Comparison of ENCODE assay signal across 9 mouse cellular contexts in genomic region chr2:121415591-121415990, GRCm38 (mm10). TPM values are rescaled to one million over a fixed set of nuclear protein-coding genes. Genes with fewer than 3 reads are reported as not detected.
DNase-seq lines count a peak whose midpoint lies in the region; ATAC-seq lines count a peak whose summit lies in the region.
"Had no signal": no experiment of that assay in that cellular context is flagged by ENCODE, and none has a peak within 500 bp of the region (broad histone marks: within the 10 kb centered on the region; RNA-seq: fewer than 3 reads in every experiment).

No protein-coding gene starts in this region.

- no peak overlapping the region for H3K27ac ChIP-seq in forebrain, embryonic 11.5 days (ENCODE audit: low read depth, low read length)
- no peak overlapping the region for H3K27ac ChIP-seq in limb, embryonic 12.5 days
- H3K27ac ChIP-seq in neural tube, embryonic 14.5 days (ENCODE audit: low read depth, low read length): no peak overlapping the region

- H3K36me3 ChIP-seq in forebrain, embryonic 11.5 days (ENCODE audit: control insufficient read depth, insufficient read depth, low read length): peaks cover 3% of the 10 kb centered on the region; the same call in 1 of the 2 replicates
- H3K36me3 ChIP-seq in limb, embryonic 12.5 days: peaks cover 37% of the 10 kb centered on the region
- no peaks in the 10 kb centered on the region; the same call in 1 of the 2 replicates for H3K36me3 ChIP-seq in neural tube, embryonic 14.5 days (ENCODE audit: control insufficient read depth, insufficient read depth, low read length)

- peak overlapping the region; percentile 93 for H3K4me3 ChIP-seq in forebrain, embryonic 11.5 days (ENCODE audit: low read depth, low read length)
- peak overlapping the region; percentile 92 for H3K4me3 ChIP-seq in limb, embryonic 12.5 days (replicated peaks)
- H3K4me3 ChIP-seq in neural tube, embryonic 14.5 days (ENCODE audit: low read depth, low read length): peak overlapping the region; percentile 100

- peak; percentile 29 to 52 for DNase-seq in left cerebral cortex, postnatal 25 days (ENCODE audit: low spot score in 2 of 2)
- no peak for DNase-seq in left cerebral cortex, postnatal 10 days (ENCODE audit: extremely low spot score in 1 of 2, low spot score in 2 of 2)
- no peak for DNase-seq in forebrain, embryonic 11.5 days (ENCODE audit: low spot score)
- no peak for DNase-seq in spleen, adult 12 weeks (ENCODE audit: low spot score)
- DNase-seq in cerebellum, adult 8-10 months: no peak
- DNase-seq in Muller cell, postnatal 12 days (ENCODE audit: inconsistent ontology term): no peak
- DNase-seq: lung, adult 18-20 months had no signal

- H3K27me3 ChIP-seq in forebrain, embryonic 11.5 days (ENCODE audit: control insufficient read depth, insufficient read depth, low read length): no peaks in the 10 kb centered on the region
- no peaks in the 10 kb centered on the region for H3K27me3 ChIP-seq in limb, embryonic 12.5 days
- H3K27me3 ChIP-seq in neural tube, embryonic 14.5 days (ENCODE audit: control insufficient read depth, insufficient read depth, low read length): 0 out of 2 replicates have a peak, but pooled peaks cover 3% of the 10 kb centered on the region

- H3K4me2 ChIP-seq in forebrain, embryonic 11.5 days (ENCODE audit: low read depth, low read length, severe bottlenecking): peak overlapping the region; percentile 66; the same call in 1 of the 2 replicates
- peak overlapping the region; percentile 74 for H3K4me2 ChIP-seq in limb, embryonic 12.5 days
- H3K4me2 ChIP-seq in neural tube, embryonic 14.5 days (ENCODE audit: low read depth, low read length): peak overlapping the region; percentile 52

- no peak for ATAC-seq in forebrain, embryonic 11.5 days (replicated peaks; ENCODE audit: low FRiP score)
- no peak for ATAC-seq in limb, embryonic 12.5 days (ENCODE audit: insufficient number of reproducible peaks, insufficient read depth, low FRiP score, low TSS enrichment, low read depth)
- no peak for ATAC-seq in neural tube, embryonic 14.5 days (ENCODE audit: low read depth)

- H3K9me3 ChIP-seq in forebrain, embryonic 11.5 days (ENCODE audit: control insufficient read depth, low read length): no peaks in the 10 kb centered on the region
- H3K9me3 ChIP-seq in limb, embryonic 12.5 days: no peaks in the 10 kb centered on the region
- no peaks in the 10 kb centered on the region for H3K9me3 ChIP-seq in neural tube, embryonic 14.5 days (ENCODE audit: control insufficient read depth, low read length)

- H3K9ac ChIP-seq in forebrain, embryonic 11.5 days (ENCODE audit: low read length): no peak overlapping the region
- H3K9ac ChIP-seq in limb, embryonic 12.5 days (replicated peaks): peak overlapping the region; percentile 97
- no peak overlapping the region for H3K9ac ChIP-seq in neural tube, embryonic 14.5 days (replicated peaks; ENCODE audit: low read depth, low read length)

- intact Hi-C loops in left cerebral cortex, postnatal 25 days (cut with DNase I): no loop called here
- intact Hi-C loops in left cerebral cortex, postnatal 10 days (cut with DNase I): no loop called here

- 90% methylated on average over 3 of the region's 3 CpGs for WGBS in forebrain, embryonic 11.5 days
- WGBS in limb, embryonic 12.5 days: 90% methylated on average over 3 of the region's 3 CpGs
- 84% methylated on average over 3 of the region's 3 CpGs for WGBS in neural tube, embryonic 14.5 days

- 0 out of 2 replicates have a peak, but pooled peaks cover 2% of the 10 kb centered on the region for H3K4me1 ChIP-seq in forebrain, embryonic 11.5 days (replicated peaks; ENCODE audit: control insufficient read depth, insufficient read depth, low read length)
- peaks cover 24% of the 10 kb centered on the region for H3K4me1 ChIP-seq in limb, embryonic 12.5 days (replicated peaks)
- H3K4me1 ChIP-seq in neural tube, embryonic 14.5 days (ENCODE audit: control insufficient read depth, insufficient read depth, low read length): peaks cover 22% of the 10 kb centered on the region

RNA-seq across cellular contexts. Expression of gene Catsper2, which starts 2.0 kb away (rescaled TPM):
- total RNA-seq in left cerebral cortex, postnatal 25 days (2021): 1 to 10 TPM; 4.2 to 5.7 TPM
- total RNA-seq in left cerebral cortex, postnatal 10 days (2021): 1 to 10 TPM; 4.5 to 4.8 TPM
- 2.2 and 2.4 TPM in 2 replicates for polyA plus RNA-seq in forebrain, embryonic 11.5 days (2014; fragmentation: Nextera tagmentation; extraction: Ambion mirVana)
- polyA plus RNA-seq in limb, embryonic 12.5 days (2016; fragmentation: Nextera tagmentation; extraction: Ambion mirVana): 3.5 and 4.1 TPM in 2 replicates
- 4.8 and 7.8 TPM in 2 replicates for polyA plus RNA-seq in neural tube, embryonic 14.5 days (2014; fragmentation: Nextera tagmentation; extraction: Ambion mirVana)

RNA-seq across cellular contexts. Expression of gene Pdia3, which starts 2.0 kb away (rescaled TPM):
- 100 to 1,000 TPM; 207 to 216 TPM for total RNA-seq in left cerebral cortex, postnatal 25 days (2021)
- total RNA-seq in left cerebral cortex, postnatal 10 days (2021): 100 to 1,000 TPM; 198 to 214 TPM
- polyA plus RNA-seq in forebrain, embryonic 11.5 days (2014; fragmentation: Nextera tagmentation; extraction: Ambion mirVana): 407 and 435 TPM in 2 replicates
- polyA plus RNA-seq in limb, embryonic 12.5 days (2016; fragmentation: Nextera tagmentation; extraction: Ambion mirVana): 620 and 666 TPM in 2 replicates
- 219 and 309 TPM in 2 replicates for polyA plus RNA-seq in neural tube, embryonic 14.5 days (2014; fragmentation: Nextera tagmentation; extraction: Ambion mirVana)

RNA-seq across cellular contexts. Expression of gene Ell3, which starts 28.5 kb away (rescaled TPM):
- total RNA-seq in left cerebral cortex, postnatal 25 days (2021): not detected
- not detected for total RNA-seq in left cerebral cortex, postnatal 10 days (2021)
- polyA plus RNA-seq in forebrain, embryonic 11.5 days (2014; fragmentation: Nextera tagmentation; extraction: Ambion mirVana): 2.7 and 3.2 TPM in 2 replicates
- 10.8 and 13.5 TPM in 2 replicates for polyA plus RNA-seq in limb, embryonic 12.5 days (2016; fragmentation: Nextera tagmentation; extraction: Ambion mirVana)
- 1.2 and 2.1 TPM in 2 replicates for polyA plus RNA-seq in neural tube, embryonic 14.5 days (2014; fragmentation: Nextera tagmentation; extraction: Ambion mirVana)

RNA-seq across cellular contexts. Expression of gene Strc, which starts 28.6 kb away (rescaled TPM):
- total RNA-seq in left cerebral cortex, postnatal 25 days (2021): under 1 TPM; 0.09 to 0.62 TPM
- not detected for total RNA-seq in left cerebral cortex, postnatal 10 days (2021)
- not detected in 2 replicates for polyA plus RNA-seq in forebrain, embryonic 11.5 days (2014; fragmentation: Nextera tagmentation; extraction: Ambion mirVana)
- not detected in 2 replicates for polyA plus RNA-seq in limb, embryonic 12.5 days (2016; fragmentation: Nextera tagmentation; extraction: Ambion mirVana)
- polyA plus RNA-seq in neural tube, embryonic 14.5 days (2014; fragmentation: Nextera tagmentation; extraction: Ambion mirVana): not detected in 2 replicates

RNA-seq across cellular contexts. Expression of gene Serf2, which starts 33.4 kb away (rescaled TPM):
- 100 to 1,000 TPM; 188 to 195 TPM for total RNA-seq in left cerebral cortex, postnatal 25 days (2021)
- total RNA-seq in left cerebral cortex, postnatal 10 days (2021): 100 to 1,000 TPM; 129 to 153 TPM
- 431 and 446 TPM in 2 replicates for polyA plus RNA-seq in forebrain, embryonic 11.5 days (2014; fragmentation: Nextera tagmentation; extraction: Ambion mirVana)
- polyA plus RNA-seq in limb, embryonic 12.5 days (2016; fragmentation: Nextera tagmentation; extraction: Ambion mirVana): 521 and 544 TPM in 2 replicates
- 303 and 333 TPM in 2 replicates for polyA plus RNA-seq in neural tube, embryonic 14.5 days (2014; fragmentation: Nextera tagmentation; extraction: Ambion mirVana)

Comparison
In these comparisons a context has a peak if more than half of its experiments do, and no peak if none do; other contexts are left out.
1. DNase-seq: peak in left cerebral cortex, postnatal 25 days (2 of 2); none in left cerebral cortex, postnatal 10 days (0 of 2), forebrain, embryonic 11.5 days (single experiment), spleen, adult 12 weeks (single experiment), cerebellum, adult 8-10 months (single experiment) and Muller cell, postnatal 12 days (single experiment).
2. Peak in every context shown above with its lines, with median percentiles within 50 percentile points of each other: H3K4me2 ChIP-seq and H3K4me3 ChIP-seq.